Mouse (Mus musculus) right cerebral cortex, postnatal 25 days (tissue): ENCODE measurements at regions not wholly inside any gene's neighbourhood (a gene's known extent, or its start where the extent isn't known, plus 50 kb on each side); places are given as distances from the start of the nearest gene placed in this dataset.

ENCODE experiments used
- DNase-seq: peaks from one replicate; pipeline ENCODE4 v3.0.0; 2022

DNA sequence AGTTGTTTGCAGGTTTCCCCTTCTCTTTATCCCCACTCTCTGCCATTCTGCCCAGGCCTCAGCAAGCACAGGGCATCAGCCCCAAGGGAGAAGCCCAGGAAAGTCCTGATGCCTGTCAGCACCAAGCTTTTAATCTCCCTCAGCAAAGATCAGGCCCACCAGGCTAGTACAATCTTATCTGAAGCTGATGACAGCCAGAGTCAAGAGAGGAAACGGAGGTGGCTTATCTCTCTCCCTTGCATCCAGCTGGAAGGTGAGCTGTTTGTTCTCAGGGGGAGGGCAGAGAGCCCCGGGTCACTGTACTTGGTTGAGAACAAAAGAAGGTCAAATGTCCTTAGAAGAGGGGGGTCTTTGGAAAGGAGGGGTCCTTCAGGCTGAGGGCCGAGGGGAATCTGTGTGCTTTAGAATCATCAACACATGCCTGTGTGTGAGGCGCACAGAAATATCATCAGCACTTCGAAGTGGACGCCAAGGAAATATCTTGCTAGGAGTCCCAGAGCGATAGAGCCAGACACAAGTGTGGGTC, 246.8 kb downstream of the Rybp start:
- no peak for DNase-seq

DNA sequence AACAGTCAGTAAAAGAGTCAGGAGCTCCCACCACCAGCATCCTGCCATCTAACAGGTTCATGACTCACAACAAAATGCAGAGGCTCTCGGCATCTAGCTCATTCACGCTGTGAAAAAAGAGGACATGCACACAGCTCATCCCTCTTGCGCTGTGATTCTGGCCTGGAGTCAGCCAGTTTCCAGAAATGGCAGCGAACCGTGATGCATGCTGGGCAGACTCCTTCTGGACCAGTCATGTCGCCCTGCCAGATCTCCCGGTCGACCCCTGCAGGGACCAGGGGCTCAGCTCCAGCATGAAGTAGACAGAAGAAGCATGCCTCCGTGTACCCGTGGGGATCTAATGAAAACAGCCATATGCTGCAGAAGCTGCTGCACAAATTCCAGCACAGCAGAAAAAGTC, 254.6 kb downstream of the Rybp start:
- peak; percentile 48 for DNase-seq

DNA sequence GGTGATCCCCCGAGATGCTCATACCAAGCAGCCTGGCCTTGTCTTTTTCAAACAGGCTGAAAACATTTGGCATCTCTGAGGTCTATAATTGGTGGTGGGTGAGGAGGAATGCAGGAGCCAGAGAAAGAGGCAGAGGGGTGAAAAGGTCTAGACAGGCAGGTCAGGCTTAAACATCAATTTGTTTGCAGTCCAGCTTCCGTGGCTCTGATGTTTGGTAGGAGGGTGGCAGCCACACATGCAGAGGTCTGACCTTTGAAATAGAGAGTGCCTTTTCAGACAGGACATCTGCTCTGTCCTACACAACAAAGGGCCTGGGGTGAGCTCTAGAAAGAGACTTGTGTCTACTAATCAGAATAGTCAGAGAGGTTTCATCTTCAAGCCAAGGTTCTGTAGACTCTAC, 256.8 kb downstream of the Rybp start:
- no peak for DNase-seq

DNA sequence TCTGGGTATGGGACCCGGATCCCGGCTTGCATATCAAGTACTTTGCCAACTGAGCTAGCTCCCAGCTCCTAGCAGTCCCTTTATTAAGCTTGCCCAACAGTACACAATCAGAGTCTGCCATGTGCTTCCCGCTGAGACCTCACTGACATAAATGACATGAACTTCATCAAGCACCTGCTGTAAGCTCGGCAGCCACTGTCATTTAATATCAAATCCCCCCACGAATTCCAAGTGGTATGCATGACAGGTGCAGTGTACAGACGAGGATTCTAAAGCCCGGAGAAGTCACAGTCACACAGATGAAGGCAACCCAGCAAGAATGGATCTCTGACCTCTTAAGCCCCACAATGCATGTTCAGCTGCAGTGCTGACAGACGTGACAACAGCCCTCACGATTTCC, 257.3 kb downstream of the Rybp start:
- no peak for DNase-seq

DNA sequence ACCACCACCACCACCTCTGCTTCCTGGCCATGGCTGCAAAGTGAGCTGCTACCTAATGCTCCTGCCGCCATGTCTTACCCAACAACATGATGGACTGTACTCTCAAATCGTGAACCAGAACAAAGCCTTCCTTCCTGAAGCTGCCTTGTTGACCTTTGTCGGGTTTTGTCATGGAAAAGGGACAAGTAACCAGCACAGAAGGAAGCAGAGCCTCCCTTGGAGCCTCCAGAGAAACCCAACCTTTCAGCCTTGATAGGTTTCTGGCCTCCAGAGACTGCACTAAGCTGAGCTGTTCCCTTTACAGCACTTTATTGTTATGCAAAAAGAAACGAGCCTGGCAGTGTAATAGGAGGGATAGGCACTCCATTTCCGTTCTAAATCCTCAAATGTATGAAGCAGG, 259.8 kb downstream of the Rybp start:
- DNase-seq = no peak

DNA sequence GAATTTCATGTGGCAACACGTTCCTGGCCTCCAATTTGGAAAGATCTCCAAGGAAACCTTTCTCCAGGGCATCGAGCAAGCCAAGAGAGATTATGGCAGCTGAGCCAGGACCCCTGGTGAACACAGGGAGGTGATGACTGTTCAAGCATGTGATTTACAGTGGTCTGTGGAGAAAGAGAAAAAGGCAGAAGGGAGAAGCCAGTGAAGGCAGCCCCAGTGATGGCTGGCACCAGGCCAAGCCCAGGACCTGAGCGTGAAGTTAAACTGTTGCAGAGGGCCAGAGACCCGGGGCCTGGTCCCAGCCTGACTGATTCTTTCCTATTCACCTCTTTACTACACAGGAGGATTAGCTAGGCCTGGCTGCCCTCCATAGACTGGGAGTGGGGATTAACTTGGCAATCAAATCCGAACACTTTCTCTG, 261.7 kb downstream of the Rybp start:
- DNase-seq = no peak

DNA sequence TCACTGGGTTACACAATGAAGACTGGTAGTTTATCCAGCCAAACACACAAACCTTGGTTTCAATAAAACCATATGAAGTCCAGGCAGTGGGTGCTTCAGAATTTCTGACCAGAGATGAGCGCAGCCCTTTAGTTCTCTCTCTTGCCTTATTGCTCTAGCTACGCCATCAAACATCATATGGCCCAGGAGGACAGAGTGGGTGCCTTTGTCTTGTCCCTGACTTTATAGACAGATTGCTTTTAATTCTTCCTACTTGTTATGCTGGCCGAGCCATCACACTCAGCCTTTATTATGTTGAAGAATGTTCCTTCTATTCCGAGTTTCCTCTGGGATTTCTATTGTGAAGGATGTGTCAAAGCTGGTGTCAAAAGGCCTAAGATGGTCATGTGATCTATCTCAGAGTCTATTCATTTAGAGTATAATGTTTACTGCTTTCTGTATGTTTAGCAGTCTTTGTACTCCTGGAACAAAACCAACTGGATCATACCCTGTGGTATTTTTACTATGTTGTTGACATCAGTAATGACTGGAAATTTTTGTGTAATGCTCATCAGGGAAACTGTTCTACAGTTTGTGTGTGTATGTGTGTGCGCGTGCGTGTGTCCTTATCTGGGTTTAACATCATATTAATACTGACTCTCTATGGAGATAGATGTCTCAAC, 263.7 kb downstream of the Rybp start:
- DNase-seq = no peak

DNA sequence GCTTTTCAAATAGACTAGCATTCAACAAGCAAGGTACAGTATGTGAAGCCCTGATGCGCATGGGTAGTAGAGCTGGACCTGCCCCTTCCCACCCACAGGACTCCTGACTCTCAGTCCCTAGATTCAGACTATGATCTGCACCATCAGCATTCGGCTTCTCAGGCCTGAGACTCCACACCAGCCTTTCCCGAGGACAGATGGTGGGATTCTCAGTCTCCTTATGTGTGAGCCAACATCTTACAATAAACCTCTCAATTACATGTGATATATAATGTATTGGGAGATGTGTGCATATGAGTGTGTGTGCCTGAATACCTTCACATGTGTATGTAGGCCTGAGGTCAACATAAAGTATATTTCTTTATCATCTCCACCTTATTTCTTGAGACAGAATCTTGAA, 268.3 kb downstream of the Rybp start:
- no peak for DNase-seq

DNA sequence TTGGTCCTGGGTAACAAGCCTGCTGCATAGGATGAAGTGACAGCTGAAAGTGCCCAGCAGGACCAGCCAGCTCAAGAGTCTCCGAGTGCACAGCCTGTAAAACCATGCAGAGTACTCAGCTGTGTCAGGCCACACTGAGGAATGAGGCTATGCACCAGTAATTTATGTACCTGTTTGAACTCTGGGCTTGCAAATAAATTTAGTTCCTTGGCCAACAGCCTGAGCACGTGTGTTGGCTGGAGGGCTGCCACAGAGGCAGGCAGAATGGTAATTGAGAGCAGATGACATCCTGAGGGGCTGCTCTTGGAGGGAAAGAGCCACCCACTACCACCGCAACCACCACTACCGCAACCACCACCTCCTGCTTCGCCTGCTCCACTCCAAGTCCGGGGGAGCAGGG, 273.3 kb downstream of the Rybp start:
- DNase-seq = no peak

DNA sequence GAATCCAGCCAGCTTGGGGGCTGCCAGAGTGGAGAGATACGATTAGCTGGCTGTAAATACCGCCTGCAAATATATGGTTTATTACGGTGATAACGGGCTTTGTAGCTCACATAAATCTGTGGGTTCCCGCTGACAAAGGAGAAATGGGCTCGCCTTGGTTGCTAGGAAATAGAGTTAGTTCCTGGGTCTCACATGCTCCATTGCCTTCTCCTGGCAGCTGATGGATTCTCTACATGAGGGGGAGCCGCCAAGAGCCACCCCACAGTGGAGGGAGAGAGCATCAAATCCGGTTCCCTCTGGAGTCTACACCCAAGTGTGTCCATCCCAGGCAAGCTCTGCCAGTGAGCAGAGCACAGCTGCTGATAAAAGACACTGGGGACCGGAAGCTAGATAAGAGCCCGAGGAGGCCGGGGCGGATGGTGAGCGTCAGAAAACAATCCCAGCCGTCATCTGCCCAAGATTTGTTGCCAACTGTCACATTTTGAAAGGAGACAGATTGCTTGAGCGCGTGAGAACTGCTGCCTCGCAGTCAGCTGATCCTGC, 275.7 kb downstream of the Rybp start:
- DNase-seq = peak; percentile 33

DNA sequence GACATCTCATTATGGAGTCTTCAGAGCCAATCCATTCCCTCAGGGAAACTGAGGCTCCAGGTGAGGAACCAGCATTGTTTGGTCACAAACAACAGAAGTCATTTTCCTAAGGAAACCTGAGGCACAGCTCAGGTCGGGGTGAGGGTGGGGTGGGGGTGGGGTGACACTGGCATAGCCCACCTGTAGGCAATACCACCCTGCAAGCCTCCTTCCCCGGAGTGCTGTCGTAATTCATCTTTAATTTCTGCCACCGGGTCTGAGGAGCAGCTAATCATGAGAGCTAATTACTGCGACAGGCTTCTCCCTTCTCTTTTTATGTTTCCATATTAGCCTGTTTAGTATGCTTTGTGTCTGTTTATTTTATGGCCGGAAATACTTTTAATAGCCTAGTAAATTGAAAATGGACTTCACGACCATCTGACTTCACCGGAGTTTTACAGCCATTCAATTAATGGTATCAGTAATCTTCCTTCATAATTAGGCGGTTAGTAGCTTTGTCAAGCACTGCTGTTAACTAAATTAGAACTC, 276.3 kb downstream of the Rybp start:
- no peak for DNase-seq

DNA sequence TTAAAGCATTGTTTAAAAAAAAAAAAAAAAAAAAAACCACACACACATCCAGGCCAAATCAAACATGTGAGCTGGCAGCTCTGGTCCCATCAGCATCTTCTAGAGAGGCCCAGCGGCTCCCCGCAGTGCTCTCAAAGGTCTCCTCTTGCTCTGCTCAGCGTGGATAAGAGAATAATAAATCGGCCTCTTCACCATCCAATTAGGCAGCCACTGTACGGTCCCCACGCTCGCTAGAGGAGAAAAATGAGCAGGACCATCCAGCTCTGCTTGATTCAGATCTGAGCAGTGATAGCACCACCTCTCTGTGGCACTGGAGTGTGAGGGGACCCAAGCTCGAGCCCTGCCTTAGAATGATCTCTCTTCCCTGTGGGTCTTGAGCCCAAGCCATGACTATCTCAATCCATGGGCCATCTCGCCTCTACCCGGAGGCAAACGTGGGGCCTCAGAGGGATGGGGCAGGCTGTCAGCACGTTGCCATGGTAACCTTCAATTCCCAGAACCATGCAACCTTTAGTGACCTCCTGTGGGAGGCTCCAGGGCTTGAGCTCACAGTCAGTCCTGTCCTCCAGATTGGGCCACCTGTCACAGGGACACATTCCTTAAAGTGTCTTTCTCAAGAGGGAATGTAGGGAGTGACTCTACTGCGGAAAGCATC, 273.6 kb upstream of the Prok2 start:
- no peak for DNase-seq

DNA sequence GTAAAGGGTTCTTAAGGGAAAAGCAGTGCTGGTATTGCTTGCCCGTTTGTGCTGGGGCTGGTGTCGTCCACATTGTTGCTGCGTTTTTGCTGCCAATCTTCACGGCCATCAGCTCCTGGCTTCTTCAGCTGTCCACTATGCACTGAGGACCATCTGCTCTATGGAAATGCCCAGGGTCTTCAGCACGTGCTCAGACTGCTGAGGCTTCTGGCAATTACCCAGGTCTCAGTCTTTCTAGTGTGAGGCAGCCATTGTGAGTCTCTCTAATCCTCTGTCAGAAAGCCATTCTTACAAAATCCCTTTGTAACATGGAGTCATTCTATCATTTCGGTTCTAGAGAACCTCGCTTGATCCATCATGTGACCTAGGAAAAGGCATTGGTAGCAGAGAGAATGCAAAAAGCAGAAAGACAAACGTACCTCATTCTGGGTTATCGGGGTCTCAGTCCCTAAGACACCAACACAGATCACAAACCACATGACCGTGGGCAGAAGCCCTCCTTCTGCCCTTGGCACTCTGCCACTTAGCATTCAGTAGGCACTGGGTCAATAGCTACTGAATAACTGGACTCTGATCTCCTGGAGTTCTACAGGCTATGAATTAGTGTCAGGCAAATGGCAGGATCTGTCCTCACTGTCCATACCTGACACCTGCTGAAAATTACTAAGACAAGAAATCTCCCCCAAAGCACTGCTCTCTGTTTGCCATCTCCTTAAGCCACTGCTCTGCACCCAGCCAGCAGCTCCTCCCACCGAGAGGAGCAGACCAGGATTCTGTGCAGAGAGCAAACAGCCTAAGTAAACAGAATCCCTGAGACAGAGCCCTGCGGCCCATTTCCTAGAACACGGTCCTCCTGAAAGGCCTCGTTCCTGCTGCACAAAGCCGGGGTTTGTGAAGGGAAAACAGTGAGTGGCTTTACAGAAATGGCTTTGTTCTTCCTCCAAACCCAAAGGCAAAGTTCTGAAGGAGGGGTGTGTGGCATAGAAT, 270.1 kb upstream of the Prok2 start:
- DNase-seq = no peak

DNA sequence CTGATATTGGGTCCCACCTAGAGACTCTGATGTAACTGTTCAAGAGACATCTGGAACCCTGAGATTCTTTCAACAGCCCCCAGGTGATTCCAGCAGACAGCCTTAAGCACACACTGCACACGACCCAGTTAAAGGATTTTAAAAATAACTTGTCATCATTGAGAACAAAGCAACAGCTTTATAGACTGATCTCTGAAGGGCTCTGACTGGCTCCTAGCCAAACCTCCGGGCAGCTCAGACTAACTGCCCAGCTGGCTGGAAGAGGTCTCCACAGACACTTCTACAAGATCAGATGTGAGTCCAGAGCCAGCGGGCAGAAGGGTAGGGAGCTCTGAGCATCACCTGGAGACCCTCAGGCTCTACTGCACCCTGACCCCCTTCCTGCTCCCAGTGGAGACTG, 267.8 kb upstream of the Prok2 start:
- DNase-seq = no peak

DNA sequence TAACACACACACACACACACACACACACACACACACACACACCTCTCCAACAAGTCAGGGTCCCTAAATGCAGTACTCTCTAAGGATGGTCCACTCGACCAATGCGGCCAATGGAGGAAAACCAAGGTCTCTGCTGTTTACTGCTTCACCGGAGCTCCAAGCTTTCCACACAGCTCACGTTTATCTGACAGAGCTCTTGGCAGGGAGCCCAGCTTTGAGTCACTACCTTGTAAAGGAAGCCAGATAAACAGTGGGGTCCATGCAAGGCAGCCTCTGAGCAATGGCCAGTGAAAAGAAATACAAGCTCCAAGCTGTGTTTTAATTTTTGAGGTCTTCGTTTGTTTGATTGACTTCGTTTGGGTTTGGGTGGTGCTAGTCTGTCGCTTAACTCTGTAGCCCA, 264.9 kb upstream of the Prok2 start:
- peak; percentile 49 for DNase-seq

DNA sequence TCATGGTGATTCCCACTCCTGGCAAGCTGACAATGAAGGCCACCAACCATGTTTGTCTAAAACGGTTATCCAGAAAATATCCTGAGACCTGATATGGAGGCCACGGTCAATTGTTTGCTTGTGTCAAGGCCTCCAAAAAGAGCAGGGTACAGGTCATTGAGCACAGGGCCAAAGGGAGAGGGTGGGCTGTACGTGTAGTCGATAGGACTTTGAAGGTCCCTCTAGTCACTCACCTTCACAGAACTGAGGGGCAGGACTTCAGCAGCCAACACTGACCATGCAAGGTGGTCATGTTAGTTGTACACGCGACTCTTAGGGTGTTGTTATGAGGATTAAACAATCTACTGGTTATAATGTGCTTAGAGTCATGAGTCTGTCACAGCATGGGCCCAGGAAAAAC, 264.4 kb upstream of the Prok2 start:
- no peak for DNase-seq

DNA sequence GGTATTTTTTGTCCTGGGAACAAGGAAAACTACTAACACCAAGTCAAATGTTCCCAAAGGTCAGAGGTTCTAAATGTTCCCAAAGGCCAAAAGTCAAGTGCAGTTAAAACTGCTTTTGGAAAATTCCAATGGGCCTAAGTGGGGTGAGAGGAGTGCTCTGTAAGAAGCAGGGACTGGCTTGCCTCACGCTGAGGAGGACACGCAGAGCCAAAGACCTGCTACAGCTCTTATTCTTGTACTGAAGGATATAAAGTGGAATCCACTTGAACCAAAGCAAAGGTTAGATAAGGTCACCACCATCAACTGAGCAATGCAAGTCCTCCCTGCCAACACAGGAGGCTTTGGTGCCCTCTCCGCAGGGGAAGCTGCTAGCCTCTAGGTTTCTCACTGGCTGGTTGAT, 260.3 kb upstream of the Prok2 start:
- DNase-seq = no peak

DNA sequence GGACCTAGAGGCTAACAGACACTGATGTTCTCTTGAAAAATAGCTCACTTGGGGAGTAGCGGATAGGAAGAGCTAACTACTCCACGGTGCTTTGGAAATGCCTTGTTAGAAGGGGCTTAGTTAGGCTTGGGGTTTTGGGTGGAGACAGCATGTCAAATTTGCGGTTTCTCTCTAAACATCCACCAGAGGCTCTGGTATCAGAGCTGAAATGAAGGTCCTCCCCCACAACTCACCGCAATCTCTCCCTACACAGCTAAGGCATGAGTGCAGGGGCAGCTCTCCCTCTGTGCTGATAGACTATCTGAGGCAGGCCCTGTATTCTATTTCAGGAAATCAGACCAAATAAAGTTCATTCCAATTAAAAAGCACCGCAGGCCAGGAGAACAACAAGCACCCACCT, 259.1 kb upstream of the Prok2 start:
- DNase-seq = no peak

DNA sequence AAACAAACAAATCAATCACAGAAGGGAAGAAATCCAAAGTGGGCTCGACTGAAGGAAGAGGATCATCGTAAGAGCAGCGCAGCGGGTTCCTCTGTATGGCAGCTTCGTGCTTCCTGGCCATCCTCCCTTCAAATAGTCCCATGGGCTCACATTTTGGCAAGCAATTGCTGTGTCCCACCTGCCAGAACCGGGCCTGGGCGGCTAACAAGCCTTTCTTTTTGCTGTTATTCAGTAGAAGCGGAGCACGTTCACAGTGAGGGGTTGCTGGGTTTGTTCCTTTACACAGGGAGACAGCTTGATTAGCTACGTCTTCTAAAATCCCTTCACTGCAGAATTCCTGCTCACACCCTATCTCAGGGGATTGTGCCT, 258.6 kb upstream of the Prok2 start:
- no peak for DNase-seq

DNA sequence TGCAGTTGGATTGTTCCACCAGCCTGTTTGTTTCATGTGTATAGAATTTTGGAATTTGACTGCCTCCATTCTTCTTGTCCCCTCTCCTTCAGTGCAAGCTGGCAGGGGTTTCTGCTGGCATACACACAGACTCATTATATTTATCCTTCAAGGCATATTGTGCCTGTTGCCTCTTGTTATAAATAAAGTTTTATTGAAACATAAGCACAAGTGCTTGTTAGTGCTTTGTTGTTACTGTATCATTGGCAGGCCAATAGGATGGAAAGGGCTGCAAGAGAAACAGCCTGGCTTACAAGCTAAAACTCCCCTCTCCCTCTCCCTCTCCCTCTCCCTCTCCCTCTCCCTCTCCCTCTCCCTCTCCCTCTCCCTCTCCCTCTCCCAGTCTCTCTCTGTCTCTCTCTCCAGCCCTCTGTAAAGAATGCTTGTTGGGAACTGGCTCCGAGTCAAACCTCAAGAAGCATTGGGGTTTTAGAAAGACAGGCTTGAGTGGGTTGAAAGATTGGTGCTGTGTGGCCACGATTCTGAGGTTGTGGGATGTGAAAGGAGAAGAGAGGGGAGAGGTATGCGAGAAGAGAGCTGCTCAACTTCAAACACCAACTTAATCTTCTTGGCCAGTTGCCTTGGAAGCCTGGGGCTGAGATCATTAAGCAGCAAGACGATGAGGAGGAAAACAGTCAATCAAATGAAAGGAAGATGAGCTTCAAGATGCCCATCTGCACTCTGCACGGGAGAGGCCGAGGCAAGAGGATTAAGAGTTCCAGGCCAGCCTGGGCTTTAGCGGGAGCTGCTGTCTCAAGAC, 258.1 kb upstream of the Prok2 start:
- DNase-seq = no peak

DNA sequence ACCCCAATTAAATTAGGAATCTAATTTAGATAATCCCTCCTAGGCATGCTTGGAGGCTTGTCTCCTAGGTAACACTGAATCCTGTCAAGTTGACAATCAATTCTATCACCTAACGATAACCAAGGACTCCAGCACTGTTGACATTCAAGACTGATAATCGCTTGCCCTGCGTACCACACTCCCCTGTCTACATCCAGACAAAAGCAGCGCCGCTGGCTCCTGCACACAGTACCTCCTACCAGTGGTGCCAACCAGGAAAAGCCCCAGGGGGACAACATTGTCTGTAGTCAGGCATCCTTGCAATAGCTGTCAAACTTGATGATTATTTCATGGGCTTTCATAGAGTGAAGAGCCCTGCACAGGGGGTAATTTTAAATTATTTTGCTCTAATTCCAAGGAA, 253.4 kb upstream of the Prok2 start:
- no peak for DNase-seq

DNA sequence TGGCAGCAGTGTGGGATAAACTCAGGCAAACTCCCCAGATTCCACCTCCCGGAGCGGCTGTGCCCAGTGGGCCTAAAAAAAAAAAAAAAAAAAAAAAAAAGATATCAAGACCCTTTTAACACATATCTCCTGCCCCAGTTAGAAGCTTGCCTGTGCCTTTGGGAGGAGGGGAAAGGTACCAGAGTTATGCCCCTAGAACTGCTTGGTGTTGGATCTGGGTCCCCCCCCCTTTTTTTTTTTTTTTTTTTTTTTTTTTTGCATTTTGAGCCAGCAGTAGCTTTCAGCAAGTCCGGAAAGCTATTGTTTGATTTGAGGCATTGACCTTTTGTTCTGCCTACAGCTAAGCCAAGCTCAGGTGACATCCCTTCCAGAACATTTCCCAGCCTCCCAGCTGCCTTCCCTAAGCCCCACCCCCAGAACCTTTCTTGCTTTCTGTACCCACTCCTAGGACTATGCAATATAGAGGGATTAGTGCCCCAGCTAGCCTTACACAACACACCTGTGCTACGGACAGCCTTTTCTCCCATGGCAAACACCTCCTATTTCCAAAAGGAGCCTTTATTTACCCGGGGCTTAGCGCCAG, 252.1 kb upstream of the Prok2 start:
- DNase-seq = no peak
